Mouse (Mus musculus) embryonic stem cell, embryonic (primary cell): ENCODE results near the gene Gm20388.

Source experiments
- CTCF ChIA-PET, 4 experiments: fragments of 300-600 bp in 2 of 4; fragments of 350-600 bp in 2 of 4; sonication (Branson Sonifier 250); formaldehyde crosslinking; loops; one replicate each; lab custom pipeline; 2022; ENCODE audit warnings: inconsistent platforms in 2 of 4; lab: Charles Lee
- POLR2A ChIA-PET, 4 experiments: fragments of 300-600 bp in 2 of 4; fragments of 350-600 bp in 2 of 4; sonication (Branson Sonifier 250); formaldehyde crosslinking; loops; one replicate each; lab custom pipeline; 2022; ENCODE audit warnings: antibody characterized with exemption in 4 of 4, inconsistent platforms in 1 of 4; lab: Charles Lee

Gm20388 gene

DNA sequence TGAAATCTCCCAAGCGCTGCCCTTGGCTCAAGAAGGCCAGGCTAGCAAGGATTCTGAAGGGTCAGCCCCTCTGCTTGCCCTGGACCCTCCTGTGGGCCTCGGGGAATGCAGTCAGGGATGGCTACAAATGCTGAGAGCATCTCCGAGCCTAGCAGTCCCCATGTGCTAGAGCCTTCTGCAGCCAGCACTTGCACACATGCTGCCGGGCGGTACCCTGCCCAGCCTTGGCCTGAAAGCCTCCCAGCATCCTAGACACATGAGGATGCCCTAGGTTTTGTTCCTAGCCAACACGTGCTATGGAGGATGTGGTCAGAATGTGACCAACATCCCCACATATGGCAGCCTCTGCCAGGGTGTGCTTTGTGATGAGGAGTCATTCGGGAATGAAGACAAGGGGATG is 2943.7 kb downstream of the Gm20388 start:
- ChIA-PET CTCF (no interaction called here), POLR2A (no interaction called here)

DNA sequence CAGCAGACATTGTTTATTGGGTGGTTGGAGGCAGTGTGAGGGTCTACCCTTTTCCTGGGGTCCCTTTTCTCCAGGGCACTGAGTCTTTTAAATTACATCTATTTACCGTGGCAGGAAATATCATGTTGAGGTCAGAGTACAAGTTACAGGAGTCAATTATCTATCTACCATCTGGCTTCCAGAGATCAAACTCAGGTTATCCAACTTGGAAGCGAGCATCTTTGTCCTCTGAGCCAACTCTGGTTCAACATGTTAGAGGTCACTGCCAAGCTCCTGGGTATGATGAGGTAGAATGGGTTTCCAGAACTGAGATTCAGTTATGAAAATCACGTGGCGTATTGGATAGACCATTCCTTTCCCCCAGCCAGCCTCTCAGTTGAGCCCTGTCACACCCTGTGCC is 2944.5 kb downstream of the Gm20388 start:
- ChIA-PET CTCF (interaction anchor here in 1 of 4 experiments (0.8 kb wide), 1 partner anchor 72 kb away, joined by 3 read pairs; no protein-coding TSS in a partner anchor), POLR2A (no interaction called here)

DNA sequence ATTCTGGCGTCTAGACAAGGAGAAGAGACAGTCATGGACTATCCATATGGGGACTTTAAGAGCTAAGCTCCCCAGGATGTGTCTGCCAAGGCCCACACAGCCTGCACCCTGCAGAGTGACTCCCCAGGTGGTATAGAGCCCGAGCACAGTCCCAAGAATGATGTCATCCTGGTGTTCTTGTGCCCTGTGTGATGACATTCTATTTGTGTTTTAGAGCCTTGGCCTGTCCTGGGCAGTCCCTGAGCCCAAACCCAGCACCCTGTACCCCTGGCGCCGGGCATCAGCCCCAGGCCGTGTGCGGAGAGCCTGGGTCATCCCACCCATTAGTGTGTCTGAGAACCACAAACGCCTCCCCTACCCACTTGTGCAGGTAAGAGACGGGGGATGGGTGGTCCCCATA is 2945.6 kb downstream of the Gm20388 start:
- CTCF ChIA-PET, result interaction anchor here in 2 of 4 experiments (0.7 kb wide), 2 partner anchors 22 to 152 kb away, joined by 3 to 5 read pairs; no protein-coding TSS in a partner anchor
- POLR2A ChIA-PET, result interaction anchor here in 1 of 4 experiments (0.8 to 1.1 kb wide), 2 partner anchors 46 to 325 kb away, joined by 3 read pairs; no protein-coding TSS in a partner anchor

DNA sequence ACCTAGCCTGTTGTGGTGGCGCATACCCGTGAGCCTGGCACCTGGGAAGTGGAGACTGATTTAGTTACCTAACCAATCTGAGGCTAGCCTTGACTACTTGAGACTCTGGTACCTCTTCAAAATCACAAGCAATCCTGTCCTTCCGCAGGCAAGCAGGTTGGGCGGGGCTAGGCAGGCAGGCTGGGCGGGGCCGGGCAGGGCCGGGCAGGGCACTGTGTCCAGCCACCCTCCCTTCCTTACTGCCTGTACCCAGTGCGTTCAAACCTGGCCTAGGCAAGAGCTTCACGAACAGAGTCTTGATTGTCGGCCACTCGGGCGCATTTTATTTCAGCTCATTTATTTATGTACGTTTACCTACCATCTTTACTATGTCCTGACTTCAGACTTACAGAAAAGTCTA is 2949.2 kb downstream of the Gm20388 start:
- ChIA-PET CTCF (no interaction called here), POLR2A (interaction anchor here in 2 of 4 experiments (0.6 to 2.4 kb wide), 6 partner anchors 9 to 465 kb away, joined by 3 to 5 read pairs (median 4); no protein-coding TSS in a partner anchor)

DNA sequence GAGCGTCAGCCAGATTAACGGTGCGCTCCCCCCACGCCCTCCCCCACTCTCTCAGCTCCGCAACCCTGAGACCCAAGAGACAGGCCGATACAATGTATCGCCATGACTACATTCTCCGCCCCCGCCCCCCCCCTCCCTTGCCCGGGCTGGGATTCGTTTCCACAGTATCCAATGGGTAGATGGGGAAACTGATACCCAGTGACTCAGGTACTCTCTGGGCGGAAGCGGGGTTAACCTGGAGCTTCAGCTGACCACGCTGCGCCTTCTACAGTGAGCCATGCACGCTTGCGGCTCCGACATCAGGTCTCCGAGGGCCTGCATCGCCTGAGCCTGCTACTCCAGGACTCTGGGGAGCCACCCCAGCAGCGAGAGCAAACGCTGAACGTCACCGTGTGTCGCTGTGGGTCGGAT is 2954.1 kb downstream of the Gm20388 start:
- POLR2A ChIA-PET, result interaction anchor here in 2 of 4 experiments (0.6 to 2.1 kb wide), 3 partner anchors 177 to 318 kb away, joined by 3 to 7 read pairs (median 3); no protein-coding TSS in a partner anchor
- CTCF ChIA-PET, result interaction anchor here in 2 of 4 experiments (0.6 to 1.7 kb wide), 5 partner anchors 8 to 1940 kb away, joined by 3 to 7 read pairs (median 4); no protein-coding TSS in a partner anchor

DNA sequence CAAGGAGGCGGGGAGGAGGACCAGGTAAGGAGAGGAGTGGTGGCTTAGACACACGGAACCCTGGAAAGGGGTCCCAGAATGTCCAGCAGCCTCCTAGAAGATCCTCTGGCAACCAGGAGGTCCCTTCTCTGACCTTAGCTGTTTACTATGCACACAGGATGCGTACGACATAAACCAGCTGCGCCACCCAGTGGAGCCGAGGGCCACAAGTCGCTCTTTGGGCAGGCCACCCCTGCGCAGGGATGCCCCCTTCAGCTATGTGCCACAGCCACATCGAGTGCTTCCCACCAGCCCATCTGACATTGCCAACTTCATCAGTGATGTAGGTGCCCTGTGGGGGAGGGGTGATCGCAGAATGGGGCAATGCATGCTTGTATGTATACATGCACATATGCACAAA is 2954.8 kb downstream of the Gm20388 start:
- POLR2A ChIA-PET, result interaction anchor here in 1 of 4 experiments (0.6 to 2.1 kb wide), 3 partner anchors 176 to 243 kb away, joined by 3 to 7 read pairs (median 3); partner anchors contain the start of gene Ankrd11
- CTCF ChIA-PET, result interaction anchor here in 2 of 4 experiments (1.0 to 1.7 kb wide), 3 partner anchors 31 to 956 kb away, joined by 4 read pairs; no protein-coding TSS in a partner anchor

DNA sequence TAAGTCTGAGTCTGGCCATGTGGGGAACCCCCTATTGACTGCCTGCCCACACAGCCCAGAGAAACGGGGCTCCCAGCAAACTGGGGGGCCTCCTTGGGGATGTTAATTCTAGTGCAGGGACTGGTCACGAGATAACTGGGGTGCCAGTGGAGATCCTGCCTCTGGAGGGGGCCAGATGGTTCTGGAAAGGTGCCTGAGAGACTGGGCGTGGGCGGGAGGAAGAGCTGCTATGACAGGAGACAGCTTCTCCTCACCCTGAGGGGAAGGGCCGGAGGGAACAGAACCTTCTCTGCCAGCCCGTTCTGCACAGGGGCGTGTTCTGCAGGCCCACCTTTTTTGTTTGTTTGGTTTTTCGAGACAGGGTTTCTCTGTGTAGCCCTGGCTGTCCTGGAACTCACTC is 2955.6 kb downstream of the Gm20388 start:
- ChIA-PET POLR2A (interaction anchor here in 1 of 4 experiments (0.9 kb wide), 1 partner anchor 176 kb away, joined by 3 read pairs; the partner anchor contains the start of gene Ankrd11), CTCF (interaction anchor here in 2 of 4 experiments (1.4 to 1.7 kb wide), 2 partner anchors 32 kb away, joined by 3 to 4 read pairs; no protein-coding TSS in a partner anchor)

DNA sequence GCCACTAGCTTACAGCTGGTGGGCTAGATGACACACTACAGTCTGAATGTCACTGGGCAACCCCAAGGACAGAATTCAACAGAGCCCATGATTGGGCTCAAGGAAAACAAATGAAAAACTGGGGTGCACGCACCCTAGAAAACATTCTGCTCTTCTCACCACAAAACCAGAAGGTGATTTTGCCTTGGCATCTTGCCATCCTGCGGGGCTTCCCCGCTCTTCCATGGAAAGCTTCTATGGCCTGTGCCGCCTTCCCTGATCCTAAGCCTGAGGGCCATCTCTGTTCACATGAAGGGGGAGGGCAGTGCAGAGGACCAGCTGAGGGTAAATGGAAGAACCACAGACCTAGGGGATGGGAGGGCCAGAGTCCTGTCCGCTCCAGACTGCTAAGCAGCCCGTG is 2957.3 kb downstream of the Gm20388 start:
- CTCF ChIA-PET, result interaction anchor here in 1 of 4 experiments (0.6 kb wide), 1 partner anchor 238 kb away, joined by 5 read pairs; no protein-coding TSS in a partner anchor
- POLR2A ChIA-PET, result interaction anchor here in 1 of 4 experiments (1.1 to 1.6 kb wide), 2 partner anchors 12 to 325 kb away, joined by 3 read pairs; no protein-coding TSS in a partner anchor

DNA sequence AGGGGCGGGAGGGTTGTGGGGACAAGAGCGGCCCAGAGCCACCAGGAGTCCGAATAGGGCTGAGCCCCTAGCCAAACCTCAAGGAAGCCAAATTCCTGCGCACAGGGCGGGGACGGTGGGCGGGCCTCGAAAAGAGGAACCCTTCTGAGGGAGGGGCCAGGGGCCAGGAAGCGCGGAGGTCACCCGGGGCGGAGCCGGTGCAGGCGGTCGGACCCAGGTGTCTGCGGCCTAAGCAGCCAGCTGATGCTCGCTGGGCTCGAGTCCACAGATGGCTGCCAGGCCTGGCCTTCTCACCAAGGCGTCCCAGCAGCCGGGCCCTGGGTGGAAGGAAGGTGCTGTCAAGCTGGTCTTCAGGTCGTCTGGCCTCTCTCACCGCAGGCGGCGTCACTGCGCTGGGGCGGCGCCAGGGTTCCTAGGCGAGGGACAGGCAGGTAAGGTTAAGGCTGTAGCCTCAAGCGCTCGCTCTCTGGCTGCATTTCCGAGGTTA is 2959.8 kb downstream of the Gm20388 start:
- CTCF ChIA-PET, result interaction anchor here in 1 of 4 experiments (1.0 kb wide), 1 partner anchor 36 kb away, joined by 3 read pairs; no protein-coding TSS in a partner anchor
- POLR2A ChIA-PET, result interaction anchor here in 2 of 4 experiments (1.3 to 3.3 kb wide), 7 partner anchors 10 to 342 kb away, joined by 3 to 20 read pairs (median 5); partner anchors contain the start of genes Chmp1a (in 1 of the 2) and Spata33 (in 1 of the 2)

DNA sequence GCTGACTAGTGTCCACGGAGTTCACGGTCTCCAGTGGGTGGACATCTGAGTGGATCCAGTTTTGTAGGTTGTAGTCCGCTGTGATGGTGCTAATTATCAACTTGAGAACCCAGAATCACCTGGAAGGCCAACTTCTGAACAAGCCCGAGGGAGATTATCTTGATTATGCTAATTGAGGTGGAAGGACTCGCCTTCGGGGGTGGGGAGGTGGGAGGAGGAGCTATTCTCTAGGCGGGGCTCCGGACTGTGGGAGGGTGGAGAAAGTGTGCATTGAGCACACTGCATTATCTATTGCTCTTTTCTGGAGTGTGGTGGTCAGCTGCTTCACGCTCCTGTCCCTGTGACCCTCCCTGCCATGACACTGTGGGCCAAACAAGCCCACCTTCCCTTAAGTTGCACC is 2961.0 kb downstream of the Gm20388 start:
- POLR2A ChIA-PET, result interaction anchor here in 3 of 4 experiments (0.6 to 3.3 kb wide), 21 partner anchors 8 to 341 kb away, joined by 3 to 20 read pairs (median 4); partner anchors contain the start of genes Ankrd11 (in 1 of the 3), Cdh15 (in 1 of the 3), Chmp1a (in 1 of the 3) and Galns (in 1 of the 3)
- CTCF ChIA-PET, result interaction anchor here (0.6 to 1.8 kb wide), 6 partner anchors 19 to 535 kb away, joined by 3 to 7 read pairs (median 4); no protein-coding TSS in a partner anchor

DNA sequence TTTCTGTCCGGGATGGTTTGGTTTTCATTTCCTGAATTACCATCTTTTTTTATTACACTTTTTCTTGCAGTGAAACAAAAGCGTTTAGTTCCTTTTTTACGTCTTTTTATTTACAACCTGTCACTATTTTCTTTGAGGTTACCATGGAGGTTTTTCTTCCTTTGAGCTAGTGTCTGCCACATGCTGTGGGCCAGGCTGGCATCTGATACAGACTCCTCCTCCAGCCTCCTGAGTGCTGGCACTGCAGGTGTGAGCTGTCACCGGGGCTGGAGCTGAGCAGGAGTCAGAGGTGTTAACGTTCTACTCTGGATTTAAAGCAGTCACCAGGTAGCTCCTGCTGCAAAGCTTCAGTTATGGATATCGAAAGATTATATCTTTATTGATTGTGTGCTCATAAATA is 2962.5 kb downstream of the Gm20388 start:
- CTCF ChIA-PET, result interaction anchor here in 1 of 4 experiments (0.6 kb wide), 1 partner anchor 9 kb away, joined by 3 read pairs; no protein-coding TSS in a partner anchor

DNA sequence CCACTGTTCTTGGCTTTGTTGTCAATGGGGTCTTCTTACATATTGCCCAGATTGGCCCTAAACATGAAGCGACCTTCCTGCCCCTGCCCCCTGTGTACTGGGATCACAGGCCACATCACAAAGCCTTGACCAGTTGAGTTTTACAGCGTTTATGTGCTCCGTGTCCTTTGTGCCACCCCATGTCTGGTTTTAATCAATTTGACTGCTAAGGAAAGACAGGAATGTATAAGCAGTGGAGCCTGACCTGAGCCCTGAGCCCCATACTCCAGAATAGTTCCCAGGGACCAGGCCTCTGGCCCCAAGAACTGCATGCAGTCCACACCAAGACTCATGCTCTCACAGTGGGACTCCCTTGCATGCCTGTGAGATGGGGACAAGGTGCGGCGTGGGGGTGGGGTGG is 2964.5 kb downstream of the Gm20388 start:
- CTCF ChIA-PET, result no interaction called here
- POLR2A ChIA-PET, result no interaction called here

More for the DNA sequence above, 2962.5 kb downstream of the Gm20388 start:
- POLR2A ChIA-PET, result interaction anchor here in 2 of 4 experiments (0.7 to 3.3 kb wide), 5 partner anchors 8 to 572 kb away, joined by 3 to 20 read pairs (median 5); no protein-coding TSS in a partner anchor

DNA sequence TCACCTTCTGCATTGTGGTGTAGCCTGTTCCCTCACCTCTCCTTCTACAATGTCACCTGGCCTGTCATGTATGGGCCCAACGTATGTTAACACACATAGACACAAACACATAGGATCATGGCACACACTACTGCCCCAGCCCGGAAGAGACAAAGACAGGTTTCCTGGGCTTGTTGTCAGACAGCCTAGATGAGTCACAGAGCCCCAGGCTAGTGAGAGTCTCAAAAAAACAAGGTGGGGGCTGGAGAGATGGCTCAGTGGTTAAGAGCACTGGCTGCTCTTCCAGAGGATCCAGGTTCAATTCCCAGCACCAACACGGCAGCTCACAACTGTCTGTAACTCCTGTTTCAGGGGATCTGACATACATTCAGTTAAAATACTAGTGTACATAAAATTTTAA is 2967.6 kb downstream of the Gm20388 start:
- CTCF ChIA-PET, result interaction anchor here in 1 of 4 experiments (0.6 kb wide), 1 partner anchor 1333 kb away, joined by 5 read pairs; no protein-coding TSS in a partner anchor
- POLR2A ChIA-PET, result interaction anchor here in 2 of 4 experiments (0.6 kb wide), 2 partner anchors 344 to 444 kb away, joined by 3 read pairs; no protein-coding TSS in a partner anchor

DNA sequence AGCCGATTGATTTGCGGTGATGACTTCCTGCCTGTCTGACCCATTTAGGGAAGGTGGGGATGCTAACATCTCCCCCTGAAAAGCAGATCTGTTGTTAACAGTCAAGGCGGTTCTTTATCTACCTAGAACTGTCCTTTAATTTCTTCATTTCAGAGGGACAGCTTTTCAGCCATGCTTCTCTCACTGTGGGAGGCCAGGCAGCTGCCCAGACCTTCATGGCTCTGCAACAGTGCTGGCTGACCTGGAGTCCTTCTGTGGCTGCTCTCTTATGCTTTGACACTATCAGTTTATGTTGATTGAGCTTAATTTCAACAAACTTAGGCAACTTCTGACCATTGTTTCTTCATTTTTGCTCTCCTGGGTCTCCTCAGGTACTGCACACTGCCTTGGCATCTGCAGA is 2969.7 kb downstream of the Gm20388 start:
- POLR2A ChIA-PET, result interaction anchor here in 2 of 4 experiments (0.8 to 3.1 kb wide), 7 partner anchors 8 to 163 kb away, joined by 3 to 20 read pairs (median 9); no protein-coding TSS in a partner anchor
- CTCF ChIA-PET, result interaction anchor here in 1 of 4 experiments (0.6 kb wide), 1 partner anchor 45 kb away, joined by 3 read pairs; no protein-coding TSS in a partner anchor

DNA sequence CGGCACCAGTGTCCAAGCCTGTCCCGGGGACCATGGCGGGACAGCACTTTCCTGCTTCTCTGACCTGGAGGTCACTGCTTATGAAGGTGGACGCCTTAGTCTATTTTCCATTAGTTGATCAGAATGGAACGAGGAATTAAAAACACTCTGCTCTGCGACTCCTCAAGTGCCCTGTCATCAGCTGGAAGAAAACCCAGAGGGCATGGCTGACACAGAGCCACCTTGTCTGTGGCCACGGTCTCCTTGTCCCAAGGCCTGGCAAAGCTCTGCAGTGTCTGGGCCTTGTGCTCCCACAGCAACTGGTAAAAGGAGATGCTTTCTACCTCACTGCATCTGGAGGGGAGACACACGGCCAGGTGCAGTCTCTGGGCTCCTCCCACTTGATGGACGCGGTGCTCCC is 2973.0 kb downstream of the Gm20388 start:
- POLR2A ChIA-PET, result interaction anchor here in 3 of 4 experiments (0.6 to 2.6 kb wide), 3 partner anchors 10 to 19 kb away, joined by 4 to 8 read pairs (median 5); no protein-coding TSS in a partner anchor

DNA sequence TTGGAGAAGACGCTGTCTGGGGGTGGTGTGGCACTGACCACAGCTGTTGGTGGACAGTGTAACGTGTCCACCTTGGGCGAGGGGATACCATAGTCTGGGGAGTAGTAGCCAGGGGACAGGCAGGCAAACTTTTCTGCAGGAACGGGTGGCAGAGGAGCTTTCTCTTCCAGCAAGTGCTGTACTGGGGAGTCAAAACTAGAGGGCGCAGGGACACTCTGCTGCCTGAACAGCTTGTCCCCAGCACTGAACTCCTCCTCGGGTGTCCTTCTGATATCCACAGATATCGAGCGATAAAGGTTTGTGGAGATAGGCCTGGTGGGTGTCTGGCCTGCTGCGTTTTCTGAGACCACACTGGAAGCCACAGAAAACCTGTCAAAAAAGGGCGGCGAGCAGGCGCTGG is 2980.8 kb downstream of the Gm20388 start:
- CTCF ChIA-PET, result interaction anchor here (0.6 to 2.0 kb wide), 14 partner anchors 9 to 399 kb away, joined by 3 to 9 read pairs (median 4); partner anchors contain the start of genes Chmp1a (in 1 of the 4) and Spata33 (in 1 of the 4)
- POLR2A ChIA-PET, result interaction anchor here in 3 of 4 experiments (0.6 to 3.8 kb wide), 9 partner anchors 10 to 601 kb away, joined by 3 to 22 read pairs (median 3); no protein-coding TSS in a partner anchor

More for the DNA sequence above, 2973.0 kb downstream of the Gm20388 start:
- CTCF ChIA-PET, result no interaction called here

DNA sequence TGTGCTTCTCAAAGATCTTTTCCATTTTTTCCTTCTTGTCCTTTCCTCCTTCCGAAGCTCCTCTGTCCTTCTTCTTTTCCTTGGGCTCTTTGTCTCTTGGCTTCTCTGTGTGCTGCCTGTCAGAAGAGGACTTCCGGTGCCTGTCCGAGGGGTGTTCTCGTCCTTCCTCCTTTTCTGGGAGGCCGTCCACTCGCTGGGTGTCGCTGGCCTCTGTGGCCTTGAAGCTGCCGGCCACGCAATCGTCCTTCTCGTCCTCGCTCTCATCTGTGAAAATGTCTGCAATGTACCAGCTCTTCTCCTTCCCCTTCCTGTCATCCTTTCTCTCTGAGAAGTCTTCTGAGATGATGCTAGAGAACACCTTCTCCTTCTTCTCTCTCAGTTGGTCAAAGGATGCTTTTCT is 2982.8 kb downstream of the Gm20388 start:
- ChIA-PET CTCF (interaction anchor here in 1 of 4 experiments (0.6 kb wide), 1 partner anchor 399 kb away, joined by 5 read pairs; no protein-coding TSS in a partner anchor), POLR2A (interaction anchor here in 2 of 4 experiments (1.0 to 3.8 kb wide), 5 partner anchors 9 to 207 kb away, joined by 3 to 22 read pairs (median 5); no protein-coding TSS in a partner anchor)

DNA sequence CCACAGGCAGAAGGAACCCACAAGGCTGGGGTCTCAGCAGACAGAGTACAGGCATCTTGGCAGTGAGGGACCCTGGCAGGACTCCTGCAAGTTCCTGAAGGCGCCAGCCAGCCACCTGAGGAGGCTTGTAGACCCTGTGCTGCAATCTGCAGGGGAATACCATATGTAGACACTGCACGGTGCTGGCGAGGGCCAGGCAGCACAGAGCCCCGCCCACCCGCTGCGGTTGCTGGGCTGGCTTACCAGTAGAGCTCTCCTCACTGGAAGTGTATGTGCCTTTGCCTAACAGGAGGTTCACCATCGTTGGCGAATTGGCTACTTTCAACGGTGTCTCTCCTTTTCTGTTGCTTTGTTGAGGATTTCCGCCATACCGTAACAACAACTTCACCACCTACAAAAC is 2985.7 kb downstream of the Gm20388 start:
- POLR2A ChIA-PET, result interaction anchor here in 3 of 4 experiments (0.6 to 3.0 kb wide), 6 partner anchors 11 to 205 kb away, joined by 3 to 9 read pairs (median 4); no protein-coding TSS in a partner anchor
- CTCF ChIA-PET, result interaction anchor here in 2 of 4 experiments (0.5 to 1.9 kb wide), 4 partner anchors 10 to 212 kb away, joined by 3 to 8 read pairs (median 5); no protein-coding TSS in a partner anchor
